Mouse (Mus musculus) G1E (cell line): ENCODE data around the gene S100a14.

Experiments
- CTCF ChIP-seq: IDR thresholded peaks from 2 replicates; pipeline ENCODE4 v1.5.1; 2012; ENCODE audit warnings: low read depth, low read length, inconsistent platforms, mixed read lengths
- GATA1 ChIP-seq: IDR thresholded peaks from 2 replicates; pipeline ENCODE4 v1.6.1; 2012; ENCODE audit warnings: borderline replicate concordance, low read length, inconsistent platforms, mixed read lengths
- GATA2 ChIP-seq: IDR thresholded peaks from 2 replicates; pipeline ENCODE4 v1.6.1; 2012; ENCODE audit warnings: low read depth, low read length, inconsistent platforms, borderline replicate concordance
- POLR2AphosphoS5 ChIP-seq: IDR thresholded peaks from 2 replicates; pipeline ENCODE4 v1.6.1; 2012; ENCODE audit warnings: low read depth, low read length, inconsistent platforms; ENCODE audit not compliant: insufficient replicate concordance
- TAL1 ChIP-seq: conservative IDR thresholded peaks from 2 replicates; pipeline ENCODE4 v1.6.1; 2012; ENCODE audit warnings: low read depth, low read length, inconsistent platforms, mixed read lengths

DNA sequence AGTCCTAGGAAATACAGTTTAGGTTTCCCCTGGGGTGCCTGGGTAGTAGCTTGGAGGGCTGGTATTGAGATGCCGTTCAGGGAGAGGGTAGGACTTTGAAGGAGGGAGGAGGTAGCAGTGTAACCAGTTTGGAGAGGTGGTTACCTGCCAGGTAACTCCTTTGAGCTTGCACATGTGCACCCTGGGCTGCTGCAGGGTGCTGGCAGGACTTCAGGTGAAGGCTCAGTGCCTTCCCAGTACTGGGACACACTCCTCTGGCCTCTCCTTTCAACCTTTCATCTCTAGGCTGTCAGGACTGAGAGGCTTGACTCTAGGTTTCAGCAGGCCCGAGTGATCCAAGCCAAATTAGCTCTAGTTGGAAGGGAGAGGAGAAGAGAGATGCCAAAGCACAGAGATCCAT is 580 bp upstream of the S100a14 start:
- TF ChIP-seq TAL1 (no peak), GATA1 (no peak), CTCF (no peak), POLR2AphosphoS5 (no peak), GATA2 (no peak)
